Mouse (Mus musculus) frontal cortex, postnatal 10 days (tissue): ENCODE data around the gene Aym1.
A peak's percentile ranks its signal among the peaks of the same experiment; 100 is the strongest.
"Not testable (repeated sequence)": the region's sequence is repeated elsewhere in the genome, so short reads cannot be mapped to it uniquely, and the experiment has no call there.

ENCODE experiments used
- DNase-seq, 2 experiments: peaks; one replicate each; pipeline ENCODE4 v3.0.0; 2022; ENCODE audit warnings: low spot score in 2 of 2, mixed read lengths in 1 of 2

Gene Aym1

DNA sequence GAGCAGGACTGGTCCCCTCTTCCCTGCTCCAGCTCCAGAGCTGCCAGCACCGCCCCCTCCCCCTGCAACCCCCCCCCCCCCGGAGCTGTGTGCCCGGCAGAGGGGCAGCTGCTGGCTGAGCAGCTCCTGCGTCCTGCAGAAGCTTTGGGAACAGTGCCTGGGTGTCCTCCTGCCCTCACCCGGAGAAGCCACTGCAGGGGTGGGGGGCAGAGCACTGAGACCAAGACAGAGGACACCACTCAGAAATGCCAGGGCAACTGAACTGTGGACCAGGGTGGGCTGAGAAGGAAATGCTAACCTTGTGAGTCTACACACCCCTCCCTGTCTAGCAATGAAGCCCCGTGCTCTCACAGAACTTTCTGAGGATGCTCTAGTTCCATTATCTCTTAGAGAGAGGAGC lies at the start of gene Aym1:
Gene Aym1, plus strand, starts transcription at position 109 of the 400 bp plus-strand sequence.
- no peak for DNase-seq

GRCm38 (mm10) chr5:113309491-113310376 lies 47.4 kb upstream of the Aym1 start:
- no peak for DNase-seq

DNA sequence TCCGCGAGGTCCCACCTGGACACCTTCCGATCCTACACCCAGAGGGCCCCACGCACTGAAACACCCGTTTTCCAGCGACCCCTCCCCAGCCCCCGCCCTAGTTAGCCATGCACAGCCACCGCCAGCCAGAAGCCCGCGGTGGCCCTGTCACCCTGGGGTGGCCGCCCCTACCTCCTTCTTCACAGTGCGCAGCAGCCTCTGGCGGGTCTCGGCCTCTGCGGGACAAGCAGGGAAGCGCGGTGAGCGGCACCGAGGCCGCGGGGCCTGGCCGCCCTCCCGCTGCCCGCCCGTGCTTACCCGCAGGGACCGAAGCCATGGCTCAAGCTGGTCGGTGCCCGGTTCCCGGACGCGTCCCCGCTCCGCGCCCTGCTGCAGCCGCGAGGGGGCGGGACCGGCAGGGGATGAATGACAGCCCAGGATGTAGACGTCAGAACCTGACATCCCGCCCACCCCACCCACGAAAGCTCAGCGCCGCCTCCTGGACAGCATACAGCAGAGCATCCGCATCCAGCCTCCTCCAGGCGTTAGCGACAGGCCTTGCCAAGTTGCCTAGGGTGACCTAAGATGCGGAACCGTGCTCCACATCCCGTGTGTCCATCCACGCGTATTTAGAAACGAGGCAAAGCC lies 46.6 kb upstream of the Aym1 start, which contains the start of gene Sgsm1:
Gene Sgsm1, minus strand, starts transcription at position 410 of the 627 bp plus-strand sequence.
- peak; percentile 74 to 81 for DNase-seq

DNA sequence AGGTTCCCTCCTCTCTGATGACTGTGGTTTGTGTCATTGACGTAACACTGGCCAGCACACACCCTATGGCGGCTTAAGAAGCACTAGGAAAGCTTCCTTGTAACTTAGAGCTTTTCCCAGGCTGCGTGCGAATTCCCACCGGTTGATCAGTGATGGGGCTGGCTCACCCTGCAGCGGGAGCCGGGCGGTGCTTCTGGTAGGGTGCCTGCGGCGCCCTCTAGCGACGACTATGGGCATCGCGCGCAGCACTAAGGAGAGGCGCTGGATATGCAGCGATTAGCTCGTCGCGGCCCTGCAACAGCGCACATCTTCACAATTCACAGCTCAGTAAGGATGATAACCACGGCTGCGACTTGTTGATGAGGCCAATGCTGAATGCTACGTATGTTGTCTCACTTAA lies 43.1 kb upstream of the Aym1 start:
- DNase-seq: peak; percentile 71 to 86

DNA sequence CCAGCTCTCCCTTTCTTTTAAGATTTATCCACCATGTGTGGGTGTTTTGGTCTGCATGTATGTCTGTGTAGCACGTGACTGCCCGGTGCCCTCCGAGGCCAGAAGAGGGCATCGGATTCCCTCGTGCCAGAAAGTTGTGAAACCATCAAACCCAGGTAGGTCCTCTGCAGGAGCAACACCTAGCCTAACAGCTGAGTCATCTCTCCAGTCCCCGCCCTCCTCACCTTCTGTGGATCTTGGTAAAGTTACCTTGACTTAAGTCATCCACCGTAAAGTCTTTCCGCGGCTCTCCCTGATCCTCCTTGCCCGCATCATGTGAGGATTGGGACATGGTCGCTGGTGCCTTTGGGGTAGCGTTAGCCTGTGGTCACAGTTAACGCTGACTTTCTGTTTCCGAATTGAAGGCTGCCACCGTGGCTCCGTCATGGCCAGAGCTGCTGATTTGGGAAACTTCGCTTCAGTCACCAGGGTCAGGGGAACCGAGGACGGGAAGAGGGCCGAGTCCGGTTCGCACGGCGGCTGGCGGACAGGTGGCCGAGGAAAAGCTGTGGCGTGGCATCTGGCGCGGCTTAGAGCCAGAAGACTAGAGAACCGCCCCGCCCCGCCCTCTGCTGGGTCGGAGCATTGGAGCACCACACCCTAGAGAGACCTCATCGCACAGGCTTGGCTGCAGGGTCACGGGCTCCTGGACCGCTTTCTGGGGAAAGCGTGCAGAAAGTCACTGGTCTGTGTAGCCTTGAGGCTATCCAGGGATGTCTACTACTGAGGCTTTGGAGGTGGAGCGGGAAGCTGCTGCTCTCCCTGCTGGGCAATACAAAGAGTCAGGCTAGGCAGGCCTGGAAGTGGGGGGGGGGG lies 33.1 kb upstream of the Aym1 start:
- no peak for DNase-seq

DNA sequence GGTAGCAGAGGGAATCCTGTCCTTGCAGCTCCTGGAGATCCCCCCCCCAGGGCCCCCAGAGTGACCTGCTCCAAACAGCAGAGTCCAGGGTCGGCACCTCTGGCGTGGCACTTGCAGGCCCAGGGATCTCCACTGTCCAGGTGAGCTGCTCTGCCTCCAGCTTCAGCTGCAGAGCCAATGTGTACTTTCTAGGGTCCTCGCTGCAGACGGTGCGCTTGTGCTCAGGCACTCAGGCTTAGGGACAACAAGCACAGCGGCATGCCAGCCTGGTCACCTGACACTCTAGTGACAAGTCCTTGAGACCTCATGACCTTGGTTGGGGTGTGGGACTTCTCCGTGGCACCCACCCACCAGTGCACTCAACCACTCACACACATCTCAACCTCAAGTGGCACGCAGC lies 27.6 kb upstream of the Aym1 start:
- no peak for DNase-seq

DNA sequence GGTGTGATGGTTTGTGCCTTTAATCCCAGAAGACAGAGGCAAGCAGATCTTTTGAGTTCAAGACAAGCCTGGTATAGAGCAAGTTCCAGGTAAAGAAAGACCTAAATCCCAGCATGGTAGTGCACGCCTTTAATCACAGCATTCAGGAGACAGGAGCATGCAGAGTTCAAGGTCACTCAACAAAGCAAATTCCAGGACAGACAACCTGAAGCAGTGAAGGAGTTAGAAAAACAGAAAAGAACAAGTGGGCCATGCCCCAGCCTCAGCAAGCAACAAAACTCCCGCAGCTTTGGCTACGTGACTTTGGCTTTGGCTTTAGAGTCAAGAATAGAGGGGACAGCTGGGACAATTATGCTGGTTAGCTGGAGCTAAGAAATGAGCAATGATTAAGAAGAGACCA lies 26.9 kb upstream of the Aym1 start:
- no peak for DNase-seq

- no peak for DNase-seq
Observed at GRCm38 (mm10) chr5:113332239-113332638, 24.9 kb upstream of the Aym1 start.

DNA sequence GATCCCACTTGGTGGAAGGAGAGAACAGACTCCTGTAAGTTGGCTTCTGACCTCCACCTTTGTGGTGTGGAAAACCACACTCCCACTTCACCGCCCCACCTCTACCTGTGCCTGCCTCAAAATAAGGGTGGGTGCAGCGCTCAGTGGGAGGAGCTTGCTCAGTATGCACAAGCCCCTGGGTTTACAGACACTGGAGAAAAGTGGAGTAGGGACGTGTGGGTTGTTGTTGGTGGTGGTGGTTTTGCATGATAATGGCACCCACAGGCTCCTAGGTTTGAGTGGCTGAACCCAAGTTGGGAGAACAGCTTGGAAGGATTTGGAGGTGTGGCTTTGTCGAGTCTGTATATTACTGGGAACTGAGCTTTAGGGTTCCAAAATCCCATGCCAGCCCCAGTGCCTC lies 24.2 kb upstream of the Aym1 start:
- no peak for DNase-seq

- no peak for DNase-seq
Observed at GRCm38 (mm10) chr5:113334621-113335530, 22.2 kb upstream of the Aym1 start.

DNA sequence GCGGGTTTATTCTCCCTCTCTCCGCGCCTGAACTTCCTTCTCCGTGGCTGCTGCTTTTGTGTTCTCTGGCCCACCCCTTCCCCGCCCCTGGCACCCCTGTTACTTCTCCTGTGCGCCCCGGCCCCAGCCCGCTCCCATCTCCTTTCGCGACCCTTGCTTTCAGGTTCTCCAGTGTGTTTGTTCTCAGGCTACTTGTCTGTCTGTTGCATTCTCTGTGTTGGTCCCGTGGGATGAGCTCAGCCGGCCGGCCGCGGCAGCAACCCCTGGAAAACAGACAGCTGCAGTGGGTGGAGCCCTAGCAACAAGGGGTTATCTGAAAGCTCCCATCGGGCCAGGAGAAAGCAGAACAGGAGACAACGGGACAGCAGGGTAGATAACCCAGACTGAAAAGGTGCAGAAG lies 21.4 kb upstream of the Aym1 start:
- no peak for DNase-seq

- no peak for DNase-seq
Observed at GRCm38 (mm10) chr5:113336281-113336680, 20.8 kb upstream of the Aym1 start.

DNA sequence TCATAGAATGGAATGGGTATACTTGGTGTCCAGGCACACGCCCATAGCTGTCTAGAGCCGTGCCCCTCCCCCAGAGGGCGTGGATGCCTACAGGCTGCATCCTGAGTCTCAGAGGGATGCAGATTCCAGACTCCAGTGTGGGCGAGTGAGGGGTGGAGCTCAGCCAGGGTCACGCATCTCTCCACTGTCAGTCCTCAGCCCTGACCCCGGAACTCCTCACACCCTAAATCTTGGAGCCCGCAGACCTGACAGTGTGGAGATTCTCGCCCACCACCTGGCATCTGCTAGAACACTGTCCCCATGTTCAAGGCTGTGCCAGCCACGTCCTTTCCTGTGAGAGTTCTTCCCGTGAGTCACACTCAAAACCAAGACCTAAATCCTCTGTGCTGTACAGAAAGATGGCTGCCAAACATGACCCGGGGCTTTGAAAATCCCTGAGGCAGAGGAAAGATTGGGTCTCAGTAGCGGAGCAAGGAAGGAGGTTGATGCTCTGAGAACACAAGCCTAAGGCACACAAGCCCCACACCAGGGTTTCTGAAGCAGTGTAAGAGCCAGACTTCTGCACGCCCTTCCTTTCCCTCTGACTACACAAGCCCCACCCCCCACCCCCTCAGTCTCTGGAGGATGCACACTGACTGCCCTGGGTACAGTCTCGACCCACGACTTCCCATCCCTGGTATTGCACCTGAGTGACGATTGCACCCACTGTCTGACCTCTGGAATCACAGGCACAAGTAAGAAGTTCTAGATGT lies 12.3 kb upstream of the Aym1 start:
- DNase-seq: no peak

GRCm38 (mm10) chr5:113345781-113346180 lies 11.3 kb upstream of the Aym1 start:
- DNase-seq: no peak

GRCm38 (mm10) chr5:113346651-113347050 lies 10.4 kb upstream of the Aym1 start:
- not testable (repeated sequence) for DNase-seq

DNA sequence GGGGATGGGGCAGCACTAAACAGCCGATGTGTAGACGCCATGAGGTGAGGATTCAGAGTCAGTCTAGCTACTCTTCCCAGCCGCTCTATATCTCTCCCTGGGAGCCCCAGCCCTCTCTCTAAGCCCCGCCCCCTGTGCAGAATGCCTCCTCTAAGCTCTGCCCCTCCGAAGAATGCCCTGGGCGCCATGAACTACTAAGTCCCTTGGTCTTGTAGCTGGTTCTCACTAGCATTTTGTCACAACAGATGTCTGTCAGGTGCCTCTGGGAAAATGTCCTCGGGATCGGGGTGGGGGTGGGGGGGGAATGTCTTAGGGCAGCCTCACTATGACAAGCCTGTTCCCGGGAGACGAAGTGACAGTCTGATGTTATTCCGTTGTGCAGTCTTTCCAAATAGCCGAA lies 9.5 kb upstream of the Aym1 start:
- DNase-seq: no peak

DNA sequence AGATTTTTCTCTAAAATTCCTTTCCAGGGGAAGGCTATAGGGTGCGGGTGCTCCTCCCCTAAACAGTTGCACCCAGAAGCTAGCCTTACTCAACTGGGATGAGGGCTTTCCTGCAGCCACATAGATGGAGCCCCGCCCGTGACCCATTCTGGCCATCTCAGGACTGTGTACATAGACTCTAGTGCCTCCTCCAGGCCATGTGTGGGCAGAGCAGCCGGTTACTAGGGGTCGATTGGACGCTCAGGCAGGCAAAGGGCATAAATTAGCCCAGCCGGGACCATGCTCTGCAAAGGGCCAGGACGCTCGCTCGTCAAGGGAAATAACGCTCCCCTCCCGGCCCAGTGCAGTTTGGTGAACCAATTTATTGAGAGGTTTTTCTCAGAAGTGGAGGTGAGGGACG lies 8.5 kb upstream of the Aym1 start:
- no peak for DNase-seq

DNA sequence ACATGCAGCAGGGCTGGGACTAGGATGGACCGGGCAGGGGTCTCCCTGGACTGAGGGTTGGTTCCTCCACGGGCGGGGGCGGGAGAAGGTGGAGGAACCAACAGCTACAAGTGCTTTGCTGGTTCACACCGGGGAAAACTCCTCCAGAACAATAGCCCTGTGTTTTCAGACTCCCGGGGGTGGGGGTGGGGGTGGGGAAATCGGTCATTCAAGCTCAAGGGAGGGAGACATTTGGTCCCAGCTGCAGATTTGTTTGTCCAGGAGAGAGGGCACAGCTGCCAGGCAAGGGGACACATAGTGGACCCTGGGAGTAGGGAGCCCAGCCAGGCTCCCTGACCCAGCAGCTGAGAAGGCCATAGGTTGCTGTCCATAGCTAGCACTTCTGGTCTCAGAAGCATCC lies 7.9 kb upstream of the Aym1 start:
- DNase-seq: no peak

DNA sequence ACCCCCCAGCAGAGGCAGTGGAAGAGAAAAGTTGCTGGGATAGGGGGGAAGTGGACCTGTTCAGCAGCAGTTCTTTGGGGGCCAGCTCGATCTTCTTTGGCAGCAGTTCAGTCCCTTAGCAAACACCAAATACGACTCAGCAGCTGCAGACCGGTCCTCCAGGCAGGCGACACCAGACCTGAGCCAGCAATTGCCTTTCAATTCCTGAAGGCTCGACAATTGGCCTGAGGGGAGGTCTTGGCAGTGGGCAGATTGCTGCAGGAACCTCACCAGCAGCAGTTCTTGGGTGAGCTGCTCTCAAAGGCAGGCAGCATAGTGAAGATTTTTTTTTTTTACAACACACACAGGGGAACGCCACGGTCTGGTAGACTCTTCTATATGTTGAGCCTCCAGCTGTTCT lies 7.3 kb upstream of the Aym1 start:
- no peak for DNase-seq

DNA sequence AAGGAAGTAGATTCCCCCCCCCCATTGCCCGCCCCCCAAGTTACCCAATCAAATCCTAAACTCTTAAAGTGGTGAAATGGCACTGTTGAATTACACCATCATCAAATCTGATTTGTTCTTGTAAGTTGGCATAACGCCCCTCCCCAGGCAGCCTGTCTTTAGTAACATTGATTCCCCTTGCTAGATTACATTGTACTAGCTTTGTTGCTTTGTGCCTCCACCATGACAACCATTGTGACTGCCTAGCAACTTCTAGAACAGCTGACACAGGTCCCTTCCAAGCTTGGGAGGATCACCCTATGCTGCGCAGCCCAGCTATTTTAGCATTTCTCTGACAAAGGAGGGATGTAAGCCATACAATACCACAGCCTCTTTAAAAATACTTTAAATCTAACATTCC lies 5.3 kb upstream of the Aym1 start:
- DNase-seq: peak; percentile 29 to 65
